Mouse (Mus musculus) forebrain, embryonic 15.5 days (tissue): ENCODE data around the gene Clstn2. TPM values are rescaled to one million over a fixed set of nuclear protein-coding genes. Genes with fewer than 3 reads are reported as not detected.

Experiments
- ATAC-seq: fragments of 200-750 bp; cut with Nextera tagmentation; replicated peaks from 2 replicates; pipeline ENCODE4 v1.8.0; 2017; ENCODE audit warnings: mild to moderate bottlenecking, moderate TSS enrichment, moderate library complexity
- H3K27ac ChIP-seq: fragments of 300-500 bp; sonication (generic); replicated peaks from 2 replicates; pipeline ENCODE4 v1.5.1; 2015; ENCODE audit warnings: mild to moderate bottlenecking, inconsistent platforms
- H3K27me3 ChIP-seq: fragments of 300-500 bp; sonication (generic); 2 replicates; pipeline ENCODE4 v1.6.1; 2015; ENCODE audit warnings: inconsistent platforms
- H3K36me3 ChIP-seq: fragments of 300-500 bp; sonication (generic); 2 replicates; pipeline ENCODE4 v1.6.1; 2015; ENCODE audit warnings: mild to moderate bottlenecking, inconsistent platforms
- H3K4me1 ChIP-seq: fragments of 300-500 bp; sonication (generic); 2 replicates; pipeline ENCODE4 v1.6.1; 2015; ENCODE audit warnings: inconsistent platforms
- H3K4me2 ChIP-seq: fragments of 300-500 bp; sonication (generic); replicated peaks from 2 replicates; pipeline ENCODE4 v1.6.1; 2015; ENCODE audit warnings: mild to moderate bottlenecking, inconsistent platforms
- H3K4me3 ChIP-seq: fragments of 300-500 bp; sonication (generic); 2 replicates; pipeline ENCODE4 v1.5.1; 2015; ENCODE audit warnings: mild to moderate bottlenecking, inconsistent platforms
- H3K9ac ChIP-seq: fragments of 300-500 bp; sonication (generic); replicated peaks from 2 replicates; pipeline ENCODE4 v1.6.1; 2015; ENCODE audit warnings: mild to moderate bottlenecking, inconsistent platforms
- H3K9me3 ChIP-seq: fragments of 300-500 bp; sonication (generic); 2 replicates; pipeline ENCODE4 v1.6.1; 2016; ENCODE audit warnings: inconsistent platforms
- WGBS: fragments of 180-500 bp; shearing (Covaris S2); methylation state at CpG from one replicate; pipeline ENCODE4 v1.1.7; 2015; ENCODE audit warnings: mixed read lengths; 5-methylcytosine and 5-hydroxymethylcytosine counted together
- polyA plus RNA-seq: library from polyadenylated mRNA; unstranded; fragments of >200 nt; fragmentation: Nextera tagmentation; extraction: Ambion mirVana; gene quantifications from 2 replicates; pipeline ENCODE4 v1.2.1, GENCODE M21; 2015

Gene Clstn2
- polyA plus RNA-seq, 1 experiment from 2014 or later = 19.1 TPM

GRCm38 (mm10) chr9:97602476-97602875 is 430.5 kb downstream of the Clstn2 start:
- H3K27me3 ChIP-seq = no peaks in the 10 kb centered on the region
- peaks cover 13% of the 10 kb centered on the region; the same call in 1 of the 2 replicates for H3K4me1 ChIP-seq
- no peaks in the 10 kb centered on the region for H3K36me3 ChIP-seq
- ATAC-seq = no peak
- no peaks in the 10 kb centered on the region for H3K9me3 ChIP-seq
- no peak overlapping the region for H3K4me3 ChIP-seq
- no peak overlapping the region for H3K9ac ChIP-seq
- 78% methylated on average over 5 of the region's 5 CpGs for WGBS
- H3K27ac ChIP-seq = no peak overlapping the region
- no peak overlapping the region for H3K4me2 ChIP-seq

- no peak; the same call in 1 of the 2 replicates for ATAC-seq
- Histone ChIP-seq H3K9me3 (no peaks in the 10 kb centered on the region), H3K27ac (peak overlapping the region; percentile 50), H3K9ac (no peak overlapping the region), H3K4me3 (no peak overlapping the region), H3K27me3 (no peaks in the 10 kb centered on the region), H3K36me3 (no peaks in the 10 kb centered on the region), H3K4me2 (no peak overlapping the region), H3K4me1 (peaks cover 10% of the 10 kb centered on the region; the same call in 1 of the 2 replicates)
- WGBS = 70% methylated on average over 3 of the region's 3 CpGs
Measured at GRCm38 (mm10) chr9:97599006-97599405, 434.0 kb downstream of the Clstn2 start.

GRCm38 (mm10) chr9:97590712-97591111 is 442.3 kb downstream of the Clstn2 start:
- H3K27me3 ChIP-seq = no peaks in the 10 kb centered on the region
- ATAC-seq = no peak
- no peak overlapping the region for H3K4me3 ChIP-seq
- H3K9me3 ChIP-seq = no peaks in the 10 kb centered on the region
- WGBS = 95% methylated on average over 4 of the region's 4 CpGs
- no peak overlapping the region for H3K9ac ChIP-seq
- no peaks in the 10 kb centered on the region for H3K4me1 ChIP-seq
- no peak overlapping the region for H3K4me2 ChIP-seq
- H3K27ac ChIP-seq = no peak overlapping the region
- no peaks in the 10 kb centered on the region for H3K36me3 ChIP-seq

- Histone ChIP-seq H3K36me3 (no peaks in the 10 kb centered on the region), H3K9me3 (no peaks in the 10 kb centered on the region), H3K9ac (no peak overlapping the region), H3K4me3 (no peak overlapping the region), H3K4me2 (no peak overlapping the region), H3K27ac (peak overlapping the region; percentile 12; the same call in 1 of the 2 replicates), H3K4me1 (0 out of 2 replicates have a peak, but pooled peaks cover 2% of the 10 kb centered on the region), H3K27me3 (no peaks in the 10 kb centered on the region)
- 58% methylated on average over 7 of the region's 7 CpGs for WGBS
- no peak for ATAC-seq
Measured at GRCm38 (mm10) chr9:97570881-97571280, 462.1 kb downstream of the Clstn2 start.

GRCm38 (mm10) chr9:97563121-97563520 is 469.9 kb downstream of the Clstn2 start:
- Histone ChIP-seq H3K27me3 (no peaks in the 10 kb centered on the region), H3K9me3 (no peaks in the 10 kb centered on the region), H3K27ac (no peak overlapping the region), H3K4me1 (no peaks in the 10 kb centered on the region), H3K4me2 (no peak overlapping the region), H3K9ac (no peak overlapping the region), H3K36me3 (no peaks in the 10 kb centered on the region), H3K4me3 (no peak overlapping the region)
- no peak for ATAC-seq
- 87% methylated on average over 6 of the region's 6 CpGs for WGBS

GRCm38 (mm10) chr9:97544359-97544758 is 488.6 kb downstream of the Clstn2 start:
- Histone ChIP-seq H3K4me1 (peaks cover 10% of the 10 kb centered on the region), H3K27me3 (no peaks in the 10 kb centered on the region), H3K4me2 (no peak overlapping the region), H3K36me3 (no peaks in the 10 kb centered on the region), H3K4me3 (no peak overlapping the region), H3K9me3 (no peaks in the 10 kb centered on the region), H3K27ac (no peak overlapping the region), H3K9ac (no peak overlapping the region)
- WGBS = 87% methylated on average over 4 of the region's 4 CpGs
- ATAC-seq = no peak

GRCm38 (mm10) chr9:97541419-97541818 is 491.6 kb downstream of the Clstn2 start:
- H3K4me2 ChIP-seq = no peak overlapping the region
- no peak overlapping the region for H3K9ac ChIP-seq
- H3K4me1 ChIP-seq = peaks cover 10% of the 10 kb centered on the region
- H3K9me3 ChIP-seq = no peaks in the 10 kb centered on the region
- 0 out of 2 replicates have a peak, but pooled peaks have one; percentile 46 for ATAC-seq
- H3K27me3 ChIP-seq = no peaks in the 10 kb centered on the region
- H3K36me3 ChIP-seq = no peaks in the 10 kb centered on the region
- no peak overlapping the region for H3K4me3 ChIP-seq
- H3K27ac ChIP-seq = 0 out of 2 replicates have a peak overlapping the region, but pooled peaks have one; percentile 21
- 16% methylated on average over 6 of the region's 6 CpGs for WGBS

GRCm38 (mm10) chr9:97538075-97538779 is 494.8 kb downstream of the Clstn2 start:
- no peak for ATAC-seq
- H3K27ac ChIP-seq = no peak overlapping the region
- WGBS = 57% methylated on average over 8 of the region's 8 CpGs

GRCm38 (mm10) chr9:97534196-97534595 is 498.8 kb downstream of the Clstn2 start:
- ATAC-seq = peak; percentile 72; the same call in 1 of the 2 replicates
- Histone ChIP-seq H3K27ac (0 out of 2 replicates have a peak overlapping the region, but pooled peaks have one; percentile 37), H3K36me3 (no peaks in the 10 kb centered on the region), H3K9me3 (no peaks in the 10 kb centered on the region), H3K4me1 (0 out of 2 replicates have a peak, but pooled peaks cover 3% of the 10 kb centered on the region), H3K9ac (no peak overlapping the region), H3K4me2 (no peak overlapping the region), H3K27me3 (no peaks in the 10 kb centered on the region), H3K4me3 (no peak overlapping the region)
- 76% methylated on average over 2 of the region's 2 CpGs for WGBS

More at GRCm38 (mm10) chr9:97538075-97538779, 494.8 kb downstream of the Clstn2 start:
- H3K4me3 ChIP-seq = no peak overlapping the region
- H3K4me1 ChIP-seq = peaks cover 13% of the 10 kb centered on the region
- H3K4me2 ChIP-seq = no peak overlapping the region
- no peaks in the 10 kb centered on the region for H3K9me3 ChIP-seq
- no peaks in the 10 kb centered on the region for H3K36me3 ChIP-seq
- no peaks in the 10 kb centered on the region for H3K27me3 ChIP-seq
- no peak overlapping the region for H3K9ac ChIP-seq

- H3K27ac ChIP-seq = no peak overlapping the region
- H3K36me3 ChIP-seq = no peaks in the 10 kb centered on the region
- no peaks in the 10 kb centered on the region for H3K9me3 ChIP-seq
- ATAC-seq = no peak; the same call in 1 of the 2 replicates
- 77% methylated on average over 3 of the region's 3 CpGs for WGBS
- H3K27me3 ChIP-seq = no peaks in the 10 kb centered on the region
- H3K4me2 ChIP-seq = no peak overlapping the region
- H3K4me1 ChIP-seq = 0 out of 2 replicates have a peak, but pooled peaks cover 3% of the 10 kb centered on the region
- no peak overlapping the region for H3K9ac ChIP-seq
- no peak overlapping the region for H3K4me3 ChIP-seq
Measured at GRCm38 (mm10) chr9:97533306-97533705, 499.7 kb downstream of the Clstn2 start.

GRCm38 (mm10) chr9:97532536-97532935 is 500.4 kb downstream of the Clstn2 start:
- Histone ChIP-seq H3K9me3 (no peaks in the 10 kb centered on the region), H3K27me3 (no peaks in the 10 kb centered on the region), H3K36me3 (no peaks in the 10 kb centered on the region), H3K27ac (no peak overlapping the region), H3K4me1 (0 out of 2 replicates have a peak, but pooled peaks cover 3% of the 10 kb centered on the region), H3K4me3 (no peak overlapping the region), H3K4me2 (no peak overlapping the region), H3K9ac (no peak overlapping the region)
- ATAC-seq = no peak
- WGBS = 93% methylated on average over 13 of the region's 13 CpGs

GRCm38 (mm10) chr9:97527926-97528325 is 505.1 kb downstream of the Clstn2 start:
- Histone ChIP-seq H3K36me3 (no peaks in the 10 kb centered on the region), H3K27ac (no peak overlapping the region), H3K27me3 (no peaks in the 10 kb centered on the region), H3K4me2 (no peak overlapping the region), H3K4me3 (no peak overlapping the region), H3K9ac (no peak overlapping the region), H3K4me1 (no peaks in the 10 kb centered on the region), H3K9me3 (no peaks in the 10 kb centered on the region)
- WGBS = 97% methylated on average over 1 of the region's 1 CpGs
- no peak for ATAC-seq
